Mouse (Mus musculus): ENCODE data around the gene Mmp20. TPM values are rescaled to one million over a fixed set of nuclear protein-coding genes. Genes with fewer than 3 reads are reported as not detected.

The Mmp20 gene
- polyA plus RNA-seq, 1 experiment, result not detected

GRCm38 (mm10) chr9:7714062-7714907 lies 86.3 kb downstream of the Mmp20 start:
- no peaks in the 10 kb centered on the region for H3K9me3 ChIP-seq (ENCODE audit: control insufficient read depth, low read length)
- no peak overlapping the region for H3K4me3 ChIP-seq (replicated peaks)
- TF ChIP-seq GATA1 (IDR thresholded peaks at IDR 0.05; ENCODE audit: low read length) (no peak), TAL1 (IDR thresholded peaks at IDR 0.05; ENCODE audit: low read length) (no peak)
- H3K27me3 ChIP-seq (ENCODE audit: control insufficient read depth), result no peaks in the 10 kb centered on the region
- H3K4me1 ChIP-seq (ENCODE audit: control insufficient read depth), result no peaks in the 10 kb centered on the region
- no peaks in the 10 kb centered on the region for H3K36me3 ChIP-seq (ENCODE audit: control insufficient read depth)

DNA sequence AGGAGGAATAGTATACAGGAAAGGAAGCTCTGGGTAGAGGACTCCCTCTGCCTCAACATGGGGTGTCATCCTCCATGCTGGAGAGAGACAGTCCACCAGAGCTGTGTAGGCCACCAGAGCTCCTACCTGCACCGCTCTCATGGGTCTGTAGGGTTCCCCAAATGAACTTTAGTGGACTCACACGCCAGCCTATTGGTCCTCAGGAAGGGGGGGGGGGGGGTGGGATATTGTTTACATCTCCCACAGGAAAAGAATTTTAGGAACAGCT lies 86.8 kb downstream of the Mmp20 start:
- no peaks in the 10 kb centered on the region for H3K36me3 ChIP-seq (ENCODE audit: control insufficient read depth)
- H3K4me1 ChIP-seq (ENCODE audit: control insufficient read depth), result no peaks in the 10 kb centered on the region
- no peak for TF ChIP-seq GATA1 (IDR thresholded peaks at IDR 0.05; ENCODE audit: low read length)
- TF ChIP-seq TAL1 (IDR thresholded peaks at IDR 0.05; ENCODE audit: low read length), result no peak
- H3K27me3 ChIP-seq (ENCODE audit: control insufficient read depth), result no peaks in the 10 kb centered on the region
- H3K9me3 ChIP-seq (ENCODE audit: control insufficient read depth, low read length), result no peaks in the 10 kb centered on the region
- H3K4me3 ChIP-seq (replicated peaks), result no peak overlapping the region

GRCm38 (mm10) chr9:7721543-7721942 lies 93.5 kb downstream of the Mmp20 start:
- H3K27me3 ChIP-seq (ENCODE audit: control insufficient read depth), result no peaks in the 10 kb centered on the region
- no peak for TF ChIP-seq GATA1 (IDR thresholded peaks at IDR 0.05; ENCODE audit: low read length)
- TF ChIP-seq TAL1 (IDR thresholded peaks at IDR 0.05; ENCODE audit: low read length), result no peak
- H3K4me1 ChIP-seq (ENCODE audit: control insufficient read depth), result no peaks in the 10 kb centered on the region
- no peak overlapping the region for H3K4me3 ChIP-seq (replicated peaks)
- no peaks in the 10 kb centered on the region for H3K36me3 ChIP-seq (ENCODE audit: control insufficient read depth)
- H3K9me3 ChIP-seq (ENCODE audit: control insufficient read depth, low read length), result no peaks in the 10 kb centered on the region

Other genes with a start within 250 kb of the Mmp20 start
- gene Mmp1b, start 240.2 kb upstream of the Mmp20 start, polyA plus RNA-seq (2012), result not detected in 2 replicates
- not detected in 2 replicates for gene Mmp3, start 182.4 kb upstream of the Mmp20 start, polyA plus RNA-seq (2012)
- not detected in 2 replicates for gene Mmp10, start 125.9 kb upstream of the Mmp20 start, polyA plus RNA-seq (2012)
- not detected in 2 replicates for gene Mmp8, start 69.8 kb upstream of the Mmp20 start, polyA plus RNA-seq (2012)
- not detected in 2 replicates for gene Mmp27, start 56.8 kb upstream of the Mmp20 start, polyA plus RNA-seq (2012)
- not detected in 2 replicates for gene Mmp7, start 63.9 kb downstream of the Mmp20 start, polyA plus RNA-seq (2012)
- gene Tmem123, start 135.8 kb downstream of the Mmp20 start, polyA plus RNA-seq (2012), result 0.63 and 0.96 TPM in 2 replicates
- 0.09 and 0.47 TPM in 2 replicates for gene Birc2, start 208.8 kb downstream of the Mmp20 start, polyA plus RNA-seq (2012)
- gene Birc3, start 245.0 kb downstream of the Mmp20 start, polyA plus RNA-seq (2012), result 0.05 and 0.09 TPM in 2 replicates

Measured in erythroblast, embryonic 14.5 days (primary cell).